Mouse (Mus musculus): ENCODE results near the gene Brca2. TPM values are rescaled to one million over a fixed set of nuclear protein-coding genes. Genes with fewer than 3 reads are reported as not detected.

Brca2 gene
- polyA plus RNA-seq (2017; shearing (Covaris generic)) = 6.7 TPM

DNA sequence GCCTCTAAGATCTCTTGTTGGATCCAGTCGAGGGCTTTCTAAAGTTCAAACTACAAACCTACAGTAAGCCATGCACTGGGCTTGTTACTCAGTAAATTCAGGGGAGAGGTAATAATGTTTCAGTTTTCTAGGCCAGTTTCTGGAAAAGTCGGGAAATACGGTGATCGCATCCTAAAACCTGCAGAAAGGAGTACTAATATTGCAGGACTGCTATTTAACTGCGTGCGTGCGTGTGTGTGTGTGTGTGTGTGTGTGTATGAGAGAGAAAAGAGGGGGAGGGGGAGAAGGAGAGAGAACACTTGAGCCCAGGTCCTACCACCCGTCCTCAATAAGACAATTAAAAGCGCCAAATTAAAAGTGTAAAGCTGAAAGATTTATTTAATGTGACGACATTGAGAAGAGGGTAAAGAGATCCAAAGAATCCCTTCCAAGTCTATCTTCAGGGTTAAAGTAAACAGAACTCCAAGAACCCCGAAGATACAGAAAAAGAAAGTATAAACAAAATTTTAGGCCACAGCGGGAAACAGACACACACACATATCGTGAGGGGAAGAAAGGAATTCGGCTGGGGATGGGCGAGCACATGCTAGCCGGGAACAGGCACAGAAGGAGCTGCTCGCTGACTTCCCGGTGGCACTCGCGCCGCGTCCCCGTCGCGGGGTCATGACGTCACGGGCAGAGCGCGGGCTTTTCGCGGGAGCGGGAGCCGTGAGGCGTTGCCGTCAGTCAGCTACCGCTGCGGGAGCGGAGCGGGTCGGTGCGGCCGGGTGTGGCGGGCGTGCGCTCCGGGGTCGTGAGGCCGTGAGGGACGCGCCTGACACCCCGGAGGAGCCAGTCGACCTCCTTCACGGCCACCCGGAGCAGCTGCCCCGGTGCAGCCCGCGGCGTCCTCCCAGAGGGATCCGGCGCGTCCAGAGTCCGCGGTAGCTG lies at the start of gene Brca2:
TSS of gene Brca2 (plus strand) at position 694 of the 930 bp plus-strand sequence.

DNA sequence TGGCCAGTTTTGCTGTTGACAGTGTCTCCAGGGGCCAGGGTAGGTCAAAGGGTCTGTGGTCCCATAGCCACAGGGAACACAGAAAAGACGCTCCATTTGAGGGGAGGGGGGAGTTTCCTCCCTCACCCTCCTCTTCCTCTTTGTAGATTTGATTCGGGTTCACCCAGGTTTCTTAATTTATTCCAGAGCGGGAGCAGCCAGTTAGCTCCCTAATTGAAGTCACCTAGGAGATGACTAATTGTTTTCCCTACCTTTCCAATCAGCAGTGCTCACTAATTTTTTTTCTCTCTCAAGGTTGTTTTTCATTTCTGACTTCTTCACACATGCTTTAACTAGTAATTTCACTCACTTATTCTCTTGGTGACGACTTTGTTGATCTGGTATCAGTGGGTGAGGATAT lies 4.4 kb upstream of the Brca2 start, which contains the start of gene Zar1l:
TSS of gene Zar1l (minus strand) at position 101 of the 400 bp plus-strand sequence.

DNA sequence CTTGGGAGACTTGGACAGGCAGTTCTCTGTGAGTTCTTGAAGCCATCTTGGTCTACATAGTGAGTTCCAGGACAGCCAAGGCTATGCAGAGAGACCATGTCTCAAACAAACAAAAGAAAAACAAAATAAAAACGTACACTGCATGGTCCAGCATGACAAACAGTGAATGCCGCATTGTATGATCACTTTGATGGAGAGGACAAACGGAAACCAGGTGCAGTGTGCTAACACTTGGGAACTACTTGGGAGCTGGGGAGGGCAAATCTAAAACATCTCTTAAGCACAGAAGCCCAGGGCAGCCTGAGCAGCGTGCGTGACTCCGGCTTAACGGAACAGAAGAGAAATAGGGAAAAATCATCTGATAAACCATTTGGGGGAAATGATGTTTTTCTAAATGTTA lies 74.7 kb downstream of the Brca2 start, which contains the start of gene N4bp2l1:
TSS of gene N4bp2l1 (minus strand) at position 101 of the 400 bp plus-strand sequence.

Other genes starting within 250 kb of the Brca2 start
- not detected for gene Zar1l, start 4.5 kb upstream of the Brca2 start, polyA plus RNA-seq (2017; shearing (Covaris generic))
- 87.5 TPM for gene N4bp2l1, start 74.6 kb downstream of the Brca2 start, polyA plus RNA-seq (2017; shearing (Covaris generic))
- 95.3 TPM for gene N4bp2l2, start 143.6 kb downstream of the Brca2 start, polyA plus RNA-seq (2017; shearing (Covaris generic))
- gene Pds5b, start 151.1 kb downstream of the Brca2 start, polyA plus RNA-seq (2017; shearing (Covaris generic)) = 34.2 TPM

All from CD4-positive, CD25-positive, alpha-beta regulatory T cell, adult 9 weeks (primary cell).